Mouse (Mus musculus) gastrocnemius, adult 2 months (tissue): ENCODE data around the gene Ankra2. TPM values are rescaled to one million over a fixed set of nuclear protein-coding genes. Genes with fewer than 3 reads are reported as not detected.

Source experiments
- DNase-seq: peaks from one replicate; pipeline ENCODE4 v3.0.0; 2022
- H3K27ac ChIP-seq: fragments of 200-600 bp; 2 replicates; pipeline ENCODE4 v1.8.1; 2022; ENCODE audit warnings: mild to moderate bottlenecking
- H3K4me3 ChIP-seq: fragments of 200-600 bp; 2 replicates; pipeline ENCODE4 v1.8.1; 2022; ENCODE audit warnings: mild to moderate bottlenecking, moderate library complexity
- CTCF ChIP-seq: fragments of 200-600 bp; IDR thresholded peaks from 2 replicates; pipeline ENCODE4 v1.8.1; 2022; ENCODE audit warnings: antibody characterized with exemption, mild to moderate bottlenecking, moderate library complexity
- intact Hi-C: fragments of 180-260 bp; cut with DNase I; formaldehyde crosslinking; loops from one replicate; pipeline ENCODE4 v1.15.1; 2025
- total RNA-seq, 2 experiments: library from RNA; stranded (reverse); gene quantifications; 2 replicates each; pipeline ENCODE4 v1.2.3; 2021

Ankra2 gene
- total RNA-seq, 2 experiments from 2014 or later: 14.1 to 17.0 TPM

DNA sequence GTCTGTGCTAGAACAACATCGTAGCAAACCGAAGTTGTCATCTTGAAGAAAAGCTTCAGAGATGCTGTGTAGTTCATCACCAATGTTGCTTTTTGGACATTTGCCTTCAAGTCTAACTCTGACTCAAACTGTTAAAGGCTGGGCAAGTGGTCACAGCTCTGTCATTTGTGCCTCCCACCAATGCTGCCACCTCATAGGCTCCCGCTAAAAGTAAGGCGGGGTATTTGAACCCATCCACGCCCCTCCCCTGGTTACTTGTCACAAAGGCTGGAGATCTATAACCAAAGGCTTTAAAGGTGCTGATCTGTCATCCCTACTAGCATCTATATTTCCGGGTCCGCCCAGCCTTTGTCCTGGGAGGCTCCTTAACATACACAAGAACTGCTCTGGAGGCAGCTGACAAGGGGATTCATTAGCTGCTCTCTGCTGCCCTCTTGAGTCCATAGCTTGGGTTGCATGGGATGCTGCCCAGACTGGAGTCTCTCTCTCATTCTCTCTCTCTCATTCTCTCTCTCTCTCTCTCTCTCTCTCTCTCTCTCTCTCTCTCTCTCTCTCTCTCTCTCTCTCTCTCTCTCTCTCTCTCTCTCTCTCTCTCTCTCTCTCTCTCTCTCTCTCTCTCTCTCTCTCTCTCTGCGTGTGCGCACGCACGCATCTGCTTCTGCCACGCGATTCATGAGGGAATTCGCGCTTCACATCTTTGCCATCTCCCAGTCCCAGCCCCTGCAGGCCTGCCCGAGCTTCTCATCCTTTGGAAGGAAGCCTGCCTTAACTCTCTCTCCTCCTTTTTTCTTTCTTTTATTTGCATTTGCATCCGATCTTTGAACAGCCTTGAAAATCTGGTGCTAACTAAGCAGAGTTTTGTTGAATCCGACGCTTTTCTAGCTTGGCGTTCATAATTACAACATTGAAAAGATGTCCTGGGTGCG, 36.2 kb downstream of the Ankra2 start:
- intact Hi-C loops: no loop called here
- peak; percentile 72 for TF ChIP-seq CTCF
- peak; percentile 68 for DNase-seq
- Histone ChIP-seq H3K27ac (no peak overlapping the region), H3K4me3 (no peak overlapping the region)

DNA sequence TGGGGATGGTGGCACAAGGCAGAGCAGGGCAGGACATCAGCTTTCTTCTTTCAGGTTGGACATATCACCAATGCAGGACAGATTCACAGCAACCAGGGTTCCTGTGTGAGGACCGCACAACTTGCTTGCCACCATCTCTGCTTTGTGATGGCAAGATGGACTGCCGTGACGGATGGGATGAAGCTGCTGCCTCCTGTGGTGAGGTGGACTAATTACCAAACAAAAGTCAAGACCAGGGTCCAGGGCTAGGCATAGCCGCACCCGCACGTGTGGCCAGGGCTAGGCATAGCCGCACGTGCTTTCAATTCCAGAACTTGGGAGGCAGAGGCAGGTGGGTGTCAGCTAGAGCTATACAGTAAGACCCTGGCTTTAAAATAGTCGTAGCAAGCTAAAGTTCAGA, 42.4 kb downstream of the Ankra2 start:
- H3K27ac ChIP-seq: no peak overlapping the region
- TF ChIP-seq CTCF: no peak
- no peak overlapping the region for H3K4me3 ChIP-seq
- no peak for DNase-seq
- intact Hi-C loops: no loop called here

DNA sequence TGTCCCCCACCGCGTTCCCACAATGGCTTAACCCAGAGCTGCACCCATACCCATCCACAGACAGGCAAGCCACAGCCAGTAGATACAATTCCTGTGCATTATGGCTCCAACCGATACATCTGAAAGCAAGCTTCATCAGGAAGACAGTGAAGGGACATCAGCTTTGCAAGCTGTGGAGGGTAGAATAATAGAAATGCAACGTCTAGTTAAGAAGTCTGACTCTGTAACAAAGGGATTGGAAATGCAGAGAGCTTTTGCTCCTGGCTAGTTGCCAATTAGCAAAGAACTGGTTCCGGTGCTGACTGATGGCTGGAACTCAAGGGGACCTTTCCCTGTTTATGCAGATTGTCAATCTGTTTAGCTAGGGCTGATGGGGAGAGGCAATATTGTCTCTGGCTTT, 43.5 kb downstream of the Ankra2 start:
- intact Hi-C loops: no loop called here
- Histone ChIP-seq H3K27ac (no peak overlapping the region), H3K4me3 (no peak overlapping the region)
- DNase-seq: no peak
- no peak for TF ChIP-seq CTCF

DNA sequence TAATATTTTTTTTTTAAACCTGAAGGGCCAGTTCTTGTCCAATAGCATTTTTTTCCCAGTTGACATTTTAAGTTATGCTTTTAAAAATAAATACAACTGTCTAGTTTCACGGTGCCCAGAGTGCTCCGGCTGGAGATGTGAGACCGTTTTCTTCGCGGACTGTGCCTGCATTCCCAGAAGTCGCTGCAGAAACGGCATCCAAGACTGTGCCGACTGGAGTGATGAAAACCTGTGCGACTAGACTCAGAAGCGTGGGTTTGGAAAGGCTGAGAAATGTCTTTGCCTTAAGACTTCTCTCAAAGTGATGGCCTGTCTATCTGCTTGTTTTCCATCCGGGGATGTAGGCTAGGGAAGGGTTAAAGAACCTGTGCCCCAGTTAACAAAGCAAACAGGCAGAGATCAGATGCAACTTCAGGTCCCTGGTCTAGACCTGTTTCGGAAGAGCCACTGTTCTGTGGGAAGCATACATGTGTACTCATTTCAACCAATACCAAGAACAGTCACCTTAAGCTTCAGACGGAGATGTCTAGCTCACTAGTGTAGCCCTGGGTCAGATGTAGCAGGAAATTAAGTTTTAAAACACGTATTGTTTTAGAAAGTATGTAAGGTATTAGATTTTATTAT, 44.1 kb downstream of the Ankra2 start:
- H3K27ac ChIP-seq: no peak overlapping the region
- no peak overlapping the region for H3K4me3 ChIP-seq
- intact Hi-C loops: no loop called here
- no peak for TF ChIP-seq CTCF
- DNase-seq: no peak

DNA sequence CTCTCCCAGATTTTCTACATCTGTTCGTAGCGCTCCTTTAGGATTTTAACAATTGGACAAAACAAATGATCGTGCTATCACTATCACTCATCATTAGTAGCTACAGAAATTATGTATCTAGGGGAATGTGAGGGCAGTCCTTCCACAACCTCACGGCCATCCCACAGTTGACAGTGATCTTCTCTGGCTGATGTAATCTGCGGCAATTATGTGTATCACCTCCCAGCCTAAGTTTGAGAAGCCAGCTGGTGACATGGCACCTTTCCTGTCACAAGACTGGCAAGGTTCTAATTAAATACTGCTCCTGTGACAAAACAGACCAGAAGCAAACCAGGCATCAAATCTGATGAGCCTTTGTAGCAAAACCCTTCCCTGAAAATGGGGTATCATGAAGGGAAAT, 45.1 kb downstream of the Ankra2 start:
- H3K27ac ChIP-seq: no peak overlapping the region
- no peak for DNase-seq
- TF ChIP-seq CTCF: no peak
- H3K4me3 ChIP-seq: no peak overlapping the region
- intact Hi-C loops: no loop called here

DNA sequence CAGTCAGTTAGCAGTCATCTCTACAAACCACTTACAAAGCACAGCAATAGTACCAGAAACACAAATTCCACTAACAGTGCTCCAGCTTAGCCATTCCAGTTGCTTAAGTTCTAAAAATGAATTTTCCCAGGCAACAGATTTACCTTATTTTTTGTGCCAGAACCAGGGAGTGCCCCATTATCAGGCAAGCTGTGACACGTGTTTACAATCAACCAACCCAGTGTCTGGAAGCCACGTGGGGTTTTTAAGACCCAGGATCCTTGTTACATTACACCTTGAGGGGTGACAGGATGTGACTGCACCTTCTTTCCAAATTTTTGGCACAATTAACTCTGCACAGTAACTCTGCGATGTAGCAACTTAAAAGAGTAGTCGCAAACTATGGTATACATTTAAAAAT, 45.9 kb downstream of the Ankra2 start:
- intact Hi-C loops: no loop called here
- H3K4me3 ChIP-seq: no peak overlapping the region
- no peak for DNase-seq
- no peak overlapping the region for H3K27ac ChIP-seq
- no peak for TF ChIP-seq CTCF

DNA sequence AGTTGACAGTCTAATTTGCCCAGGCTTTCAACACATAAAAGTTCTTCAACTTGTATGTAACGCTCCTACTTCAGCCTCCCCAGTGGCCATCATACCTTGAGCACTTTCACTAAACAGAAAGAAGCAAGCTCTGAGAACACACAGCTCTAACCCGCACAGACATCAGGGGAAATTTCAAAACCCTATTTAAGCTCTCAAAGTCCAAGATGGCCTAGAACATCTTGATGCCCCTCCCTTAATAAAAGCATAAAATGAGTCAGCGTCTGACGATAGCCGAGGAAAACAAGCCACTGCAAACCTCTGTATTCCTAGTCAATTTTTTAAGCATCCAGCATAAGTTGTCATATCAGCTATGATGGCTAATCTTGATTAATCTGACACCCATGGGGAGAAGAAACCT, 48.7 kb downstream of the Ankra2 start:
- no peak for DNase-seq
- Histone ChIP-seq H3K27ac (no peak overlapping the region), H3K4me3 (no peak overlapping the region)
- no peak for TF ChIP-seq CTCF
- intact Hi-C loops: no loop called here

DNA sequence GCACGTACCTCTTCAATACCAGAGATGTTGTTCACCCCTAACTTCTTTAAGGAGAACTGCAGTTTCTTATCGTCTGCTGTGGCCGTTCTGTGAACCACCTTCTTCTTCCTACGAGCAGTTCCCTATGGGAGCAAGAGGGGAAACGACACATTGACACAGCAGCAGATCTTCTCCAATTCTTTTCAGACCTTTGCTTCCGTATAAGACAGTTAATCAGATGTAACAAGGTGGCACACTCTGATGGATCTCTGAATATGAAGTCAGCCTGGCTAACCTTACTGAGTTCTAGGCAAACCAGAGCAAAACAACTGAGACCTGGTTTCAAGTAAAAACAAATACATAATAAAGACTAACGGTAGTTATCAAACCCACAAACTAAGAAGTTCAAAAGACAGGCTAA, 50.8 kb downstream of the Ankra2 start:
- intact Hi-C loops: no loop called here
- Histone ChIP-seq H3K27ac (no peak overlapping the region), H3K4me3 (no peak overlapping the region)
- TF ChIP-seq CTCF: no peak
- no peak for DNase-seq

DNA sequence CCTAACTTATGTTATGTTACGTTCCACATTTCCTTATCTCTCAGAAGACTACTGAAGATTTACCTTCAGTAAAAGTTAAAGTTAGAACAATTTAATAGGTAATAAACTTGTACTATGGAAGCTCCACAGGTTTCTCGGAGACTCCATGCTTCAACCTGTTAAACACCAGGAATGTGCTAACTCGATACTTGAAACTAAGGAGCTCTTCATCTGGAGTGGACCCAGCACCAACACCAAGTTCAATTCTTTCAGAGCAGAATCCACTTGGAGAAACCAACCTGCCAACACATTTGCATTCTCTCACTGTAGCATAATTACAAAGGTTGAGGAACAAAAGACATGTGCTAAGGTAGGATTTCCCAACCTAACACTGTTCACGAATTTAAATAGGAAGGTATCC, 52.2 kb downstream of the Ankra2 start:
- Histone ChIP-seq H3K4me3 (peak overlapping the region; percentile 96), H3K27ac (no peak overlapping the region)
- intact Hi-C loops: no loop called here
- TF ChIP-seq CTCF: no peak
- DNase-seq: no peak

DNA sequence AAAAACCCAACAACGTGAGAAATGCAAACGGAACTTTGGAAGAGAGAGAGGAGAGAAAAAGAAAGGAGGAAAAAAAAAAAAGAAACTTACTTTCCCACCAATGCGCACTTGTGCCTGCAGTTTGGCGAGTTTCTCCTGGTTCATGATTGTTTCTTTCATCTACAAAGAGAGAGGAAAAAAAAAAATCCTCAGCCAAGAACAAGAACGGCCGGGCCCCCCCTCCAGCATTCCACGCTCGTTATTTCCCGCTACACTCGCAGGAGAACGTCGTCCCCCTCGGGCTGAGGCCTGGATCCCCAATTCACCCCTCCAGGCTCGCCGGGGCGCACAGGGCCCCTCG, 53.2 kb downstream of the Ankra2 start:
- TF ChIP-seq CTCF: no peak
- Histone ChIP-seq H3K4me3 (peak overlapping the region; percentile 96), H3K27ac (peak overlapping the region; percentile 94)
- intact Hi-C loops: loop anchor here (2.0 kb wide), 1 partner anchor 53 kb away; the partner anchor contains the start of genes Ankra2 and Utp15
- no peak for DNase-seq

DNA sequence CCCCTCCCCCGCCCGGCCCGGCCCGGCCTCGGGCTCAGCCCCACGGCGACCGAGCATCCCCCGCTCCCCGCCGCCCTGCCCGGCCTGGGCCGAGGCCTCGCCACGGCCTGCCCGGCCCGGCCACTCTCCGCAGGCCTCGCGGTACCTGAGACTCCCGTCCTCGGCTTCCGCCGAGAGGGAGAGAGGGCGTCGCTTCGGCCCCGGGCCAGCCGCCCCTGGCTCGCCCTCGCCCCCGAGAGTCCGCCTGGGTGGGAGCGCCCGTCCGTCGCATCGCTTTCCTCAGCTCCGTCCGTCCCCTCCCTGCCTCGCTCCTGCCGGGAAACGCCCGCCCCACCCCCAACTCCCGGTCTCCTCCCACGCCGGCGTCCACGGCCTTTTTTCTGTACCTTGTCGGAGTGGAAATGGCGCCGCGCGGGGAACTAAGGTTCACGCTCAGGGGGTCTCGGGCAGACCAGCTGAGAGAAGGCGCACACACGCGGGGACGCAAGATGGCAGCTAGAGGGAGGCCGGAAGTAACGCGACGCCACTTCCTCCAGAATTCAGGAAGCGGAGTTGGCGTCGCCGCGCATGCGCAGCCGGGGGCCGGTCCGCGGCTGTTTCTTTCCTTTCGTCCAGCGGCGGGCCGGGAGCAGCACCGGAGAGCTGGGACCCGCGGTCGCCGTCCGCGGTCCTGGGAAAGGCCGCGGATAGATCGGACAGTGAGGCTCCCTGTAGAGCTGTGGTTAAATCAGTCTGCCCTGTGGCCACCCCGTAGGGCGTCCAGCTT, 53.8 kb downstream of the Ankra2 start, which contains the start of gene Btf3:
TSS of gene Btf3 (minus strand) at position 527 of the 766 bp plus-strand sequence.
- DNase-seq: peak; percentile 97
- TF ChIP-seq CTCF: peak; percentile 36
- H3K4me3 ChIP-seq: peak within 1 kb of the TSS; percentile 96
- intact Hi-C loops: loop anchor here (2.0 kb wide), 1 partner anchor 54 kb away; the partner anchor contains the start of genes Ankra2 and Utp15
- H3K27ac ChIP-seq: peak within 1 kb of the TSS; percentile 94

DNA sequence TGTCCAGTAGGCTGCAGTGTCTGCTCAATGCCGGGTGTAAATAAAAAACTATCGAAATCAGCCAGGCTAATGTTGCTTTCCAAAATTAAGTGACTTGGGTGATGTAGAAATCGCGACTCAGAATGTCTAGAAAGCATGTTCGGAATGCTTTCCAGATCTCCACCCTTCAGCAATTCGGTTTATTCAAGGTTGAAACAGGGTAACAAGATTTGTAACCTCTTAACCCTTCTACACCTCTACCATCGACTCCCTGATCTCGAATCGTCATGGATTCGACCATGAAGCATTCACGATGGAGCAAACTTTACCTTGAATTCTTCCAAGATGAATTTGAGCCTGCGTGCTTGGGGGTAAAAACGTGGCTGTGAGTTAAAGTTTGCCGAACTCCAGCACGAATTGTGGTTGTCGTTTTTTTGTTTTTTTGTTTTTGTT, 54.4 kb downstream of the Ankra2 start:
- peak overlapping the region; percentile 96 for H3K4me3 ChIP-seq
- H3K27ac ChIP-seq: peak overlapping the region; percentile 94
- DNase-seq: no peak
- TF ChIP-seq CTCF: no peak
- intact Hi-C loops: loop anchor here (2.0 kb wide), 1 partner anchor 54 kb away; the partner anchor contains the start of genes Ankra2 and Utp15
